Mouse (Mus musculus) MEL-GATA-1-ER (cell line): ENCODE measurements at regions not wholly inside any gene's neighbourhood (a gene's known extent, or its start where the extent isn't known, plus 50 kb on each side); places are given as distances from the start of the nearest gene placed in this dataset.

Experiments used
- DNase-seq: peaks from one replicate; pipeline ENCODE4 v3.0.0-alpha.2; 2012; ENCODE audit warnings: low read depth; ENCODE audit errors: extremely low read depth

GRCm38 (mm10) chr15:62301567-62301966 lies 1378.8 kb upstream of the A1bg start:
- no peak for DNase-seq

- peak; percentile 23 for DNase-seq
These were observed 1374.3 kb upstream of the A1bg start for GRCm38 (mm10) chr15:62297138-62297537.

- no peak for DNase-seq
These were observed 1372.6 kb upstream of the A1bg start for GRCm38 (mm10) chr15:62295233-62295927.

GRCm38 (mm10) chr15:62294786-62295185 lies 1372.0 kb upstream of the A1bg start:
- no peak for DNase-seq

DNA sequence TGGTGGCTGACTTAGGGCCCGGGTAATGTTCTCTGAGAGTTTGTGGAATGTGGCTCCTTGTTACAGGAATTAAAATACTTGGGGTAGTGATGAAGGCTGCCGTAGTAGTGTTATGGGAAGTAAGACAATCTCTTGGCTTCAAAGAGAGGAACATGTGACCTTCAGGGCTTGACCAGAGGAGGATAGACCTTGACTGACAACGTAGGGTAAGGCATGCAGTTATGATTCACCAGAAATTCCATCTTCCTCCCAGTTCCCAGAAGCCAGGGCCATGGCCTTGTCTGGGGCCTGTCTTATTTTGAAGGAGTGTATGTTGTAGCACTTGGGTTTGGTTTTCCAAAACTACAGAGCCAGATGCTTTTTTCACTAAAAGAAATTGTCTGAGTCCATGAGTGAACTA lies 1370.1 kb upstream of the A1bg start:
- no peak for DNase-seq

DNA sequence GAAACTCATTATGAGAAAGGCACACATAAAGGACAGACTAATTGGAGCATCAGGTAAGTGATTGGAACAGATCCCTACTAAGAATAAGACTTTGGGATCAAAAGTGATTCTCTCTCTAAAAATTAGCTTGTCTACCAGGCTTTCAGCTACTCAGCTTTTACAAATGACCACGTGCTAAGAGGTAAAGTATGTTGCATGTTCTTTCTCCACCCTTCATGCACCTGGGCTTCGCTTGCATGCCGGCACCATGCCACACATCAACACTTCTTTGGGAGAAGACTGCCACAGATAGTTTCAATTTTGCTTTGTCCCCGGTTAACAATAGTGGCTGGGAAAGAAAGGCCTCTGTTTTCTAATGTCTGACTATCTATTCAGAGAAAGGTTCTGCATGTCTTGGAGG lies 1367.9 kb upstream of the A1bg start:
- DNase-seq = no peak

GRCm38 (mm10) chr15:62286666-62287655 lies 1364.1 kb upstream of the A1bg start:
- DNase-seq = no peak

DNA sequence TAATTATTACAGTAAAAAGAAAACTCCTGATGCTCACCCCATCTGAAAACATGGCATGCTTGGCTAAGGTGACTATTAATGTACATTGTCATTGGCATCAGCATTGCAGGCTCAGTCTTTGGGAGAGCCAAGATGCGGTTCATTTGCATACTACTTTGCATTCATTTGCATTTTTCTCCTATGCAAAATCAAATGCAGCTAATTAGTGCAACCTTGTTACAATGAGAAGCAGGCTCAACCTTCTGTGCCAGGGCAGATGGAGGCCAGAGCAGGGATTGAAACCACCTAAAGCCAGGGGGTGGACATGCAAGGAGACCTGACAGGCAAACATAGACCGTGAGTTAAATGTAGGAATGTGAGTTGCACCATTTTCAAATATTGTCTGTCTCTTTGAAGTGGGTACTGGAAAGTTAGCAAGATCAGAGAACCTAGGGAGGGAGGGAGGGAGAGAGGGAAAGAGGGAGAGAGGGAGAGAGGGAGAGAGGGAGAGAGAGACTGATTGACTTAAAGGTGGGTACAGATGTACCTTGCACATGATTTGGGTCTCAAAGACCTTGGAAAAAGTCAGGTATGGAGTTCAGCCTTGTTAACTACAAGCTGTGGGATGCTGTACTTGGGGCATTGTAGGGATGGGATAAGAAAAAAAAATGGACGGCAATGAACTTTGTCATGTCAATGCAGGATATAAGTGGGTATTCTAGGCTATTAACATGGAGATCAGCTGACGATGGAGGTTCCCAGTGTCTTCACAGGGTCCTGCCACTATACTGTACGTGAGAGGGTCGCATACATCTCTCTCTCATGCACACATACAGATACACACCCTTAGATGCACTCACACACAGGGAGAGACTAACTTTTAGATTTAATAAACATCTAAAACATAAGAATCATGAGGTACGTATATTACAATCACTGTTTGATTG lies 1362.1 kb upstream of the A1bg start:
- no peak for DNase-seq

DNA sequence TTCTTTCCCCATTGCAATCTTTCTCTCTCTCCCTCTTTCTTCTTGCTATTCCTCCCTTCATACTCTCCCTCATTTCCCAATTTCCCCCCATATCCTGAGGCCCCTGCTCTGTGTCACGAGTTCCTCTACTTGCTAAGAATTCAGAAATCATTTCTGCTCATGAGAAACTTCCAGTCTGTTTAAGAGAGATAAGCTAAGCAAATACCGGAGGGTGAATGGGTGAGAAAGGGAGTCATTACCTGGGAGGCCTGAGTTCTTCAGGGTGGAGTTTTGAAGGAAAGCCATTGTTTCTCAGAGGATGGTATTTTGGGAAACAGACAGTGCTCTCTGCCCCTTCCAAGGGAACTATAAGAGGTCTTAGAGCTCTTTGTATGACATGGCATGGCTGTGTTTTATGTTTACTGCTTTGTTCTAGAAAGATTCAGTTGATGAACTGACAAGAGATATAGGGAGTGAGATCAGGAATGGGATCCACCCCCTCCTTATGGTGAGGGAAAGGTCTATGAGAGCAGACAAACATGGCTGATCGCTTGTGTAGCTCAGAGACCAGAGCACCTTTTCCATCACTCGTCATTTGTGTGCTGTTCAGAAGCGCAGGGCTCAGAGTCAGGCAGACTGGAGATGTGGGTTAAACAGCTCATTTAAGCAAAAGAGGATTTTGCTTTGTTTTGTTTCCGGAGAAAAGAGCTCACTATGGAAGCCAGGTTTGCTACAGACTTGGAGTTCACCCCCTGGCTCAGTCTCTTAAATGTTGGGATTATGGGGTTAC lies 1361.0 kb upstream of the A1bg start:
- DNase-seq = no peak

- DNase-seq = no peak
These were observed 1359.8 kb upstream of the A1bg start for GRCm38 (mm10) chr15:62282646-62283045.

- no peak for DNase-seq
These were observed 1359.3 kb upstream of the A1bg start for GRCm38 (mm10) chr15:62282116-62282515.

GRCm38 (mm10) chr15:62279526-62279925 lies 1356.7 kb upstream of the A1bg start:
- DNase-seq = no peak

DNA sequence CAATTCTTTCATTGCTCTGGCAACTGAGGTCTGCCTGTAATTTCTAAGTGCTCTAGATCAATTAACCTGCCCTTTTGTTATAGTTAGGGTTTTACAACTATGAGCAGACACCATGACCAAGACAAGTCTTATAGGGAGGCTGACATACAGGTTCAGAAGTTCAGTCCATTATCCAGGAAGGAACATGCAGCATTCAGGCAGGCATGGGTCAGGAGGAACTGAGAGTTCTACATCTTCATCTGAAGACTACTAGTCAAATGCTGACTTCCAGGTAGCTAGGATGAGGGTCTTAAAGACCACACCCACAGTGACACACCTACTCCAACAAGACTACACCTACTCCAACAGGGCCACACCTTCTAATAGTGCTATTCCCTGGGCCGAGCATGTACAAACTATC lies 1352.0 kb upstream of the A1bg start:
- no peak for DNase-seq

- DNase-seq = no peak
These were observed 1351.2 kb upstream of the A1bg start for GRCm38 (mm10) chr15:62273855-62274488.

DNA sequence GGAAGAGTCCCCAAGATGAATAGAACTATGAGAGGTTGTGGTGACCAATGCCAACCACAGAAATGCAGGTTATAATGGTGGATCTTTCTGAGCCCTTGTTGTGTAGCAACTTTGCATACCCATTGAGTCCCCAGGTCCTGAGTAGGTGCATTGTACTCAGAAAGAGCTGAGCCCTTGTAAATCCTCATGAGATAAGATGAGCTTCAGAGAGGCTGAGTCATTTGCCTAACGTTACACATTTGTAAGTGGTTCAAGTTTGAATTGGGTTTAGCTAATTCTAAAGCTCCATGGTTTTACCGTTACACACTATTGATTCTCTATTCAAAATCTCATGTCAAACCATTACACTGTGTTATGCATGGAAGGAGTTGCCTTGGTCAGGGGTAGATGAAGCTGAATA lies 1349.9 kb upstream of the A1bg start:
- DNase-seq = no peak

DNA sequence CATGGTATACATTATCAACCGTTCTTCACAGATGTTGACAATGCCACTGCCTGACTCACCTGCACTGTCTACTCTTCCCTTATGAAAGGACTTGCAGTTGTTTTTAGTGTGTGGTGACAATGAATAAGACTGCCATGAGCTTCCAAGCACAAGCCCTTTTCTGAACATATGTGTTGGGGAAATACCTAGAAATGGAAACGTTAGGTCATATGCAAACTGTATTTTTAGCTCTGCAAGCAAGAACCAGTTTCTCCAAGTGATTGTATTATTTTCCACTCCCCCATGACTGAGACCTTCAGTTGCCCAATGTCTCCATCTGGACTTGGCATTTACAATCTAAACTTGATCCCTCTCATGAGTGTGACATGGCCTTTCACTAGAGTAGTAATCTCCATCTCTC lies 1348.6 kb upstream of the A1bg start:
- no peak for DNase-seq

DNA sequence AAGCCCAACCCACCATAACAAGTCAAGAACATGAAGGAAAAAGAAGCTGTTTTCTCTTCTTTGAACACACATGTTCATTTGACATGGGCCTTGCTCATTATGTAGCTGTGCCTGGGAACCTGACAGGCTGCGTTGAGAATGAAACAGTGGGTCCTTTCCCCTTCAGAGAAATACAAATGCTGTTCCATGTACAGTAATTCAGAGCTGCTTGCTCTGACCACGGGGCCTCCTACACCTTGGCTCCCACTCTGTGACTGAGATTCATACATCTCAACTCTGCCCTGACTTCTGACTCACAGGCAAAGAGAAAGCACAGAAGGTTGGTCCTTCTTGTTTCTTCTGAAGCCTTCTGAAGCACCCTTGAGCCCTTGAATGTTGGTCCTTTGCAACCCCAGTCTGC lies 1345.4 kb upstream of the A1bg start:
- no peak for DNase-seq

- DNase-seq = no peak
These were observed 1344.7 kb upstream of the A1bg start for GRCm38 (mm10) chr15:62267536-62267935.

GRCm38 (mm10) chr15:62266025-62266424 lies 1343.2 kb upstream of the A1bg start:
- no peak for DNase-seq

- no peak for DNase-seq
These were observed 1342.7 kb upstream of the A1bg start for GRCm38 (mm10) chr15:62265484-62265937.
